Mouse (Mus musculus) midbrain, embryonic 15.5 days (tissue): Measurements from ENCODE around the gene Cypt12. TPM values are rescaled to one million over a fixed set of nuclear protein-coding genes. Genes with fewer than 3 reads are reported as not detected.

Experiments used
- ATAC-seq: fragments of 200-750 bp; cut with Nextera tagmentation; replicated peaks from 2 replicates; pipeline ENCODE4 v1.8.0; 2017; ENCODE audit warnings: moderate TSS enrichment
- H3K27ac ChIP-seq: fragments of 300-500 bp; sonication (generic); 2 replicates; pipeline ENCODE4 v1.5.1; 2015; ENCODE audit warnings: mild to moderate bottlenecking, inconsistent platforms
- H3K27me3 ChIP-seq: fragments of 300-500 bp; sonication (generic); replicated peaks from 2 replicates; pipeline ENCODE4 v1.6.1; 2015; ENCODE audit warnings: inconsistent platforms
- H3K36me3 ChIP-seq: fragments of 300-500 bp; sonication (generic); replicated peaks from 2 replicates; pipeline ENCODE4 v1.6.1; 2015; ENCODE audit warnings: inconsistent platforms
- H3K4me1 ChIP-seq: fragments of 300-500 bp; sonication (generic); 2 replicates; pipeline ENCODE4 v1.6.1; 2015; ENCODE audit warnings: inconsistent platforms
- H3K4me2 ChIP-seq: fragments of 300-500 bp; sonication (generic); 2 replicates; pipeline ENCODE4 v1.6.1; 2015; ENCODE audit warnings: inconsistent platforms, mild to moderate bottlenecking, moderate library complexity
- H3K4me3 ChIP-seq: fragments of 300-500 bp; sonication (generic); 2 replicates; pipeline ENCODE4 v1.5.1; 2015; ENCODE audit warnings: mild to moderate bottlenecking, inconsistent platforms
- H3K9ac ChIP-seq: fragments of 300-500 bp; sonication (generic); 2 replicates; pipeline ENCODE4 v1.6.1; 2015; ENCODE audit warnings: mild to moderate bottlenecking, inconsistent platforms
- H3K9me3 ChIP-seq: fragments of 300-500 bp; sonication (generic); 2 replicates; pipeline ENCODE4 v1.6.1; 2016; ENCODE audit warnings: inconsistent platforms
- WGBS: fragments of 180-500 bp; shearing (Covaris S2); methylation state at CpG from one replicate; pipeline ENCODE4 v1.1.7; 2015; ENCODE audit warnings: mixed read lengths; 5-methylcytosine and 5-hydroxymethylcytosine counted together
- polyA plus RNA-seq: library from polyadenylated mRNA; unstranded; fragments of >200 nt; fragmentation: Nextera tagmentation; extraction: Ambion mirVana; gene quantifications from 2 replicates; pipeline ENCODE4 v1.2.1, GENCODE M21; 2015

Cypt12 gene
- not detected in 2 replicates for polyA plus RNA-seq

GRCm38 (mm10) chr3:17948299-17948698, at the start of gene Cypt12:
Gene Cypt12 (plus strand): TSS chr3:17948410.
- WGBS: 95% methylated on average over 13 of the region's 13 CpGs
- ATAC-seq: no peak
- H3K4me1 ChIP-seq: no peaks in the 10 kb centered on the region

GRCm38 (mm10) chr3:17913796-17914195, 34.4 kb upstream of the Cypt12 start:
- H3K4me3 ChIP-seq: no peak overlapping the region
- no peaks in the 10 kb centered on the region for H3K4me1 ChIP-seq
- no peaks in the 10 kb centered on the region for H3K27me3 ChIP-seq
- ATAC-seq: no peak
- H3K9me3 ChIP-seq: no peaks in the 10 kb centered on the region
- H3K4me2 ChIP-seq: no peak overlapping the region
- H3K27ac ChIP-seq: no peak overlapping the region
- no peaks in the 10 kb centered on the region for H3K36me3 ChIP-seq
- H3K9ac ChIP-seq: no peak overlapping the region

More at GRCm38 (mm10) chr3:17948299-17948698, at the start of gene Cypt12:
- H3K4me2 ChIP-seq: no peak within 1 kb of the TSS
- no peak within 1 kb of the TSS for H3K4me3 ChIP-seq
- no peak within 1 kb of the TSS for H3K27ac ChIP-seq
- no peak within 1 kb of the TSS for H3K9ac ChIP-seq
- H3K36me3 ChIP-seq: no peaks in the 10 kb centered on the region
- no peaks in the 10 kb centered on the region for H3K27me3 ChIP-seq
- H3K9me3 ChIP-seq: no peaks in the 10 kb centered on the region

GRCm38 (mm10) chr3:17940206-17940605, 8.0 kb upstream of the Cypt12 start:
- WGBS: 83% methylated on average over 2 of the region's 2 CpGs

More at GRCm38 (mm10) chr3:17940206-17940605, 8.0 kb upstream of the Cypt12 start:
- H3K4me2 ChIP-seq: no peak overlapping the region
- no peaks in the 10 kb centered on the region for H3K9me3 ChIP-seq
- H3K36me3 ChIP-seq: no peaks in the 10 kb centered on the region
- H3K4me3 ChIP-seq: no peak overlapping the region
- H3K9ac ChIP-seq: no peak overlapping the region
- H3K4me1 ChIP-seq: no peaks in the 10 kb centered on the region
- no peak overlapping the region for H3K27ac ChIP-seq
- no peak for ATAC-seq
- no peaks in the 10 kb centered on the region for H3K27me3 ChIP-seq
